ENCODE assay signal across 22 mouse cellular contexts in the genomic region with DNA sequence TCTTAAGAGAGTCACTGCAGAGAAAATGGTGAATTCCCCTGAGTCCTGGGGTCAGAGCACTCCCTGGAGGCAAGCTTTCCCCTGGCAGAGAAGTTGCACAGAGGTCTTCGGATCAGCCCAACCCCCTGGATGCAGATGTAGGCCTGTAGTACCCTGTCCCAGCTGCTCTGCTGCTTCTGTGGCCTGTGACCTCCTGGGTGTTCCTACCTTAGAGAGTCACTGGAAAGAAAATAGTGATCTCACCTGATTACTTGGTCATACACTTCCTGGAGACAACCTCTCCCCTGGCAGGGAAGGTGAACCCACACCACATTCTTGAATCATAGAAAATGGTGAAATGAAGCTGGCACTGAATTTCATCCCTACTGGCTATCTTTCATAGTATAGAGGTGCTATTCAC.
A peak's percentile ranks its signal among the peaks of the same experiment; 100 is the strongest.
DNase-seq lines count a peak whose midpoint lies in the region; ATAC-seq lines count a peak whose summit lies in the region.
"Had no signal": no experiment of that assay in that cellular context is flagged by ENCODE, and none has a peak within 500 bp of the region (broad histone marks: within the 10 kb centered on the region; RNA-seq: fewer than 3 reads in every experiment).

No protein-coding gene starts in this region.

- no peak overlapping the region for H3K9ac ChIP-seq in hindbrain, embryonic 11.5 days (ENCODE audit: low read depth, low read length)
- H3K9ac ChIP-seq in hindbrain, embryonic 13.5 days: no peak overlapping the region
- no peak overlapping the region for H3K9ac ChIP-seq in neural tube, embryonic 12.5 days
- H3K9ac ChIP-seq: embryonic facial prominence, embryonic 13.5 days; embryonic facial prominence, embryonic 15.5 days; forebrain, embryonic 12.5 days had no signal

- DNase-seq in hindbrain, embryonic 11.5 days (ENCODE audit: low spot score): no peak
- DNase-seq in neural tube, embryonic 10.5 days (ENCODE audit: extremely low spot score, low spot score): no peak
- DNase-seq: adrenal gland, adult 2 months; adrenal gland, postnatal 10 days; adrenal gland, postnatal 25 days; cerebellum, adult 11 months; cerebellum, adult 18-20 months; cerebellum, adult 8-10 months; cerebellum, adult 9-11 months; cerebellum, postnatal 14 days; cerebellum, postnatal 36 days; embryo, embryonic 11 days had no signal

- no peak overlapping the region for H3K4me3 ChIP-seq in hindbrain, embryonic 11.5 days (ENCODE audit: low read depth, low read length)
- no peak overlapping the region for H3K4me3 ChIP-seq in hindbrain, embryonic 13.5 days
- no peak overlapping the region for H3K4me3 ChIP-seq in neural tube, embryonic 12.5 days
- H3K4me3 ChIP-seq: embryonic facial prominence, embryonic 13.5 days; embryonic facial prominence, embryonic 15.5 days; erythroblast, embryonic 14.5 days; forebrain, embryonic 10.5 days; forebrain, embryonic 12.5 days had no signal

- 82% methylated on average over 1 of the region's 1 CpGs for WGBS in hindbrain, embryonic 11.5 days
- WGBS in hindbrain, embryonic 13.5 days: 58% methylated on average over 1 of the region's 1 CpGs
- WGBS in neural tube, embryonic 12.5 days: 75% methylated on average over 1 of the region's 1 CpGs

- no peaks in the 10 kb centered on the region for H3K4me1 ChIP-seq in hindbrain, embryonic 11.5 days (replicated peaks; ENCODE audit: control insufficient read depth, insufficient read depth, low read length)
- H3K4me1 ChIP-seq in hindbrain, embryonic 13.5 days (replicated peaks): no peaks in the 10 kb centered on the region
- H3K4me1 ChIP-seq in neural tube, embryonic 12.5 days: no peaks in the 10 kb centered on the region
- H3K4me1 ChIP-seq: embryonic facial prominence, embryonic 13.5 days; embryonic facial prominence, embryonic 15.5 days; forebrain, embryonic 10.5 days; forebrain, embryonic 12.5 days had no signal

- H3K4me2 ChIP-seq in hindbrain, embryonic 11.5 days (replicated peaks; ENCODE audit: low read depth, low read length): no peak overlapping the region
- no peak overlapping the region for H3K4me2 ChIP-seq in hindbrain, embryonic 13.5 days
- no peak overlapping the region for H3K4me2 ChIP-seq in neural tube, embryonic 12.5 days (replicated peaks)
- H3K4me2 ChIP-seq: embryonic facial prominence, embryonic 13.5 days; embryonic facial prominence, embryonic 15.5 days; forebrain, embryonic 12.5 days had no signal

- ATAC-seq in hindbrain, embryonic 11.5 days (ENCODE audit: low FRiP score): 0 out of 2 replicates have a peak, but pooled peaks have one; percentile 53
- ATAC-seq in hindbrain, embryonic 13.5 days (ENCODE audit: low FRiP score): no peak
- 0 out of 2 replicates have a peak, but pooled peaks have one; percentile 21 for ATAC-seq in neural tube, embryonic 12.5 days (ENCODE audit: low FRiP score, low read depth)
- no peak for ATAC-seq in frontal cortex, adult (ENCODE audit: low TSS enrichment)
- ATAC-seq: forebrain, embryonic 14.5 days; forebrain, embryonic 16.5 days had no signal

- no peaks in the 10 kb centered on the region for H3K9me3 ChIP-seq in hindbrain, embryonic 11.5 days (ENCODE audit: control insufficient read depth, low read length)
- no peaks in the 10 kb centered on the region for H3K9me3 ChIP-seq in hindbrain, embryonic 13.5 days
- H3K9me3 ChIP-seq in neural tube, embryonic 12.5 days: no peaks in the 10 kb centered on the region
- H3K9me3 ChIP-seq: embryonic facial prominence, embryonic 13.5 days; embryonic facial prominence, embryonic 15.5 days; forebrain, embryonic 10.5 days; forebrain, embryonic 12.5 days had no signal

- H3K27me3 ChIP-seq in hindbrain, embryonic 11.5 days (ENCODE audit: control insufficient read depth, insufficient read depth, low read length): no peaks in the 10 kb centered on the region
- no peaks in the 10 kb centered on the region for H3K27me3 ChIP-seq in hindbrain, embryonic 13.5 days
- H3K27me3 ChIP-seq in neural tube, embryonic 12.5 days (replicated peaks): no peaks in the 10 kb centered on the region
- H3K27me3 ChIP-seq: embryonic facial prominence, embryonic 13.5 days; embryonic facial prominence, embryonic 15.5 days; forebrain, embryonic 12.5 days had no signal

- H3K36me3 ChIP-seq in hindbrain, embryonic 11.5 days (ENCODE audit: control insufficient read depth, insufficient read depth, low read length): no peaks in the 10 kb centered on the region
- no peaks in the 10 kb centered on the region for H3K36me3 ChIP-seq in hindbrain, embryonic 13.5 days
- H3K36me3 ChIP-seq in neural tube, embryonic 12.5 days: no peaks in the 10 kb centered on the region
- H3K36me3 ChIP-seq: embryonic facial prominence, embryonic 13.5 days; embryonic facial prominence, embryonic 15.5 days; forebrain, embryonic 10.5 days; forebrain, embryonic 12.5 days had no signal

- no peak overlapping the region for H3K27ac ChIP-seq in hindbrain, embryonic 11.5 days (ENCODE audit: low read depth, low read length)
- no peak overlapping the region for H3K27ac ChIP-seq in hindbrain, embryonic 13.5 days
- no peak overlapping the region for H3K27ac ChIP-seq in neural tube, embryonic 12.5 days
- H3K27ac ChIP-seq: embryonic facial prominence, embryonic 13.5 days; embryonic facial prominence, embryonic 15.5 days; forebrain, embryonic 10.5 days; forebrain, embryonic 12.5 days had no signal

Comparison
In these comparisons a context has a peak if more than half of its experiments do, and no peak if none do; other contexts are left out.
1. ATAC-seq: peak in hindbrain, embryonic 11.5 days (single experiment) and neural tube, embryonic 12.5 days (single experiment); none in hindbrain, embryonic 13.5 days (single experiment) and frontal cortex, adult (single experiment).